Mouse (Mus musculus): Measurements from ENCODE around the gene Psenen.

- TF ChIP-seq CTCF (IDR thresholded peaks at IDR 0.05; ENCODE audit: borderline replicate concordance, control insufficient read depth, extremely low read depth, insufficient read depth, low read length, poor library complexity) = no peak
- TF ChIP-seq POLR2A (IDR thresholded peaks at IDR 0.05; ENCODE audit: control insufficient read depth, extremely low read depth, insufficient read depth, low read length, poor library complexity) = no peak
Observed at GRCm38 (mm10) chr7:30524487-30524886, 38.9 kb downstream of the Psenen start.
